Mouse (Mus musculus) left cerebral cortex, postnatal 10 days (tissue): Measurements from ENCODE around the gene Slc2a9. TPM values are rescaled to one million over a fixed set of nuclear protein-coding genes. Genes with fewer than 3 reads are reported as not detected.

ENCODE experiments used
- DNase-seq, 2 experiments: peaks; one replicate each; pipeline ENCODE4 v3.0.0; 2021 to 2022; ENCODE audit warnings: low spot score in 2 of 2, mixed read lengths in 1 of 2; ENCODE audit errors: extremely low spot score in 1 of 2
- intact Hi-C: fragments of 180-260 bp; cut with DNase I; formaldehyde crosslinking; loops from one replicate; pipeline ENCODE4 v1.15.1; 2025
- total RNA-seq, 2 experiments: library from RNA; stranded (reverse); gene quantifications; 2 replicates each; pipeline ENCODE4 v1.2.3; 2021

The Slc2a9 gene
- total RNA-seq, 2 experiments from 2014 or later: 1.1 to 1.2 TPM

GRCm38 (mm10) chr5:38427757-38428156 lies 75.2 kb downstream of the Slc2a9 start:
- intact Hi-C loops: no loop called here
- DNase-seq: no peak

DNA sequence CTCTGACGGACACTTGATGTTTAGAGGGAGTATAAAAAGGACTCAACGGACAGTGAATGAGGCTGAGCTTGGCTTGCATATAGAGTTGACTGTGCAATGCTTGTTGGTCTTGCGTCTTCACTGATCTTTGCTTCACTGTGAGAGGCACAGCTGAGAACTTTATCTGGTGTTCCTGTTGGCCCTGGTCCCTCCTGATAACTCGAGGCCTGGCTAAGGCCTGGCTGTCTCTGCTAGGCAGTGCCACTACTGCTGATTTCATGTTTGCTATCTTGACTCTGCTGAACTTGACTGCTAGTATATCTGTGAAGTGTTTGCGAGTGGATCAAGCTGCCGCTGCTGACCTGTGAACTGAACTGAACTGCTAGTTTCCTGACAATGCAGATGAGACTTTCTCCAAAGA lies 77.4 kb downstream of the Slc2a9 start:
- intact Hi-C loops: no loop called here
- DNase-seq: no peak

- intact Hi-C loops: no loop called here
- DNase-seq: no peak
These were observed 80.5 kb downstream of the Slc2a9 start for GRCm38 (mm10) chr5:38422426-38422825.

DNA sequence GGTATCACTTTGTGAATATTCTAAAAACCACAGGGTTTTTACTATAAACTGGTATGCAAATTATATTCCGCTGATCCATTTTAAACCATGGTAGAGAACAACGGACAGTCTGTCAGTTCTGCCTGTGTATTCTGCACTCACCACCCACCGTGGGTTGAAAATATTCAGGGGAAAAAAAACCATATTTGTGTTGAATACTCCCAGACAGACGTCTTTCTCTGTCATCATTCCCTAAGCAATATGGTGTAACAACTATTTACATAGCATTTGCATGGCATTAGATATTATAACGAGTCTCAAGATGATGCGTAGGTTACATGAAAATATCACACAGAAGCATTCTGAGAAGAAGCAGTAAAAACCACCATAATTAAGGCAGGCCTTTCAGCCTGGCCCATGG lies 84.1 kb downstream of the Slc2a9 start:
- no peak for DNase-seq
- intact Hi-C loops: no loop called here

DNA sequence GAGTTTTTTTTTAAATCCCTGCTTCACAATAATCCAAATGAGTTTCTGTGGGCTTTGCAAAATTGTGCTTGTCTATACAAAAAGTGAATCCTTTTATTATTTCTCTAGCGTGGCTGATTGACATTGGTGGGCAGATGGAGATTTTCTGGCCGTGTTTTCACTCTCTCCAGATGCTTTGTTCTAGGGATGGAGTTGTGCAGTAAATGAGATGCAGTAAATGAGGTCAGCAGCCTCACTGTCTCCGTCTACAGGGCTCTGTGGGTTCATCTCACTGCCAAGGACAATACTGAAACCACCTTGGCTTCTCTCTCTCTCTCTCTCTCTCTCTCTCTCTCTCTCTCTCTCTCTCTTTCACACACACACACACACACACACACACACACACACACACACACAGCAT lies 99.3 kb downstream of the Slc2a9 start:
- intact Hi-C loops: no loop called here
- no peak for DNase-seq

DNA sequence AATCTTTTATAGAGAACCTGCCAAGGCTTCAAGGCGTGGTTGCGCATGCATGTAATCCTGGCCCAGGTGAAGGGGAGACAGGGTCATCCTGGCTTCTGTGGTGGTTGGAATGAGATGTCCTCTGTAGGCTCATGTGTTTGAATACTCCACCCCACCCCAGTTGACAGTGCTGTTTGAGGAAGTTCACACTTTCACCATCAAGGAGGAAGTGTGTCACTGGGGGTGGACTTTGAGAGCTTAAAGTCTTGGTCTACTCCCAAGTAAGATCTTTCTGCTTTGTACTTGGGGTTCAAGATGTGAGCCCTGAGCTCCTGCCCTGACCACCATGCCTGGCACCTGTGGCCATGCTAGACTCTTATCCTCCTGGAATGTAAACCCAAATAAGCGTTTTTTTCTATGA lies 100.7 kb downstream of the Slc2a9 start:
- no peak for DNase-seq
- intact Hi-C loops: no loop called here

DNA sequence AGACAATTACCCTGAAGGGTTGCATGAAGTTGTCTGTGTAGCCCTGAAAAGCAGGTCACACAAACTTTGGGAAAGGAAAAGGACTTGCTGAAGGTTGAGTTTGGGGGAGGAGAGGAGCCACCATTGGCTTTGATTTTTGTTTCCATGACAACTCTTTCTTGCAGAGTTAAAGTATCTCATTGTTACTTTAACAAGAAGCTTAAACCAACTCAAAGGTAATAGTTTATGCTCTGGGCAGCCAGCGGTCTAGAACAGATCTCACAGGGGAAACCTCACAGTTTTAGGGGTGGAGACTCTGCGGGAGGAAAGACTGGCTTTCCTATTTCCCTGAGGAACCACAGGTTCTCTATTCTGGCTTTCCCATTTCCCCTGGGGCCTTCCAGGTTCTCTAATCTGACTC lies 114.1 kb downstream of the Slc2a9 start:
- intact Hi-C loops: no loop called here
- no peak for DNase-seq

- intact Hi-C loops: no loop called here
- DNase-seq: no peak
These were observed 114.5 kb downstream of the Slc2a9 start for GRCm38 (mm10) chr5:38388420-38388823.

- DNase-seq: no peak
- intact Hi-C loops: no loop called here
These were observed 123.0 kb downstream of the Slc2a9 start for GRCm38 (mm10) chr5:38379970-38380369.

GRCm38 (mm10) chr5:38372369-38372768 lies 130.6 kb downstream of the Slc2a9 start:
- DNase-seq: no peak
- intact Hi-C loops: no loop called here

- intact Hi-C loops: no loop called here
- no peak for DNase-seq
These were observed 131.6 kb downstream of the Slc2a9 start for GRCm38 (mm10) chr5:38371308-38371707.

- intact Hi-C loops: no loop called here
- DNase-seq: peak in 1 of 2 experiments; percentile 82
These were observed 136.1 kb downstream of the Slc2a9 start for GRCm38 (mm10) chr5:38366650-38367470.

GRCm38 (mm10) chr5:38365521-38365920 lies 137.4 kb downstream of the Slc2a9 start:
- DNase-seq: no peak
- intact Hi-C loops: no loop called here

- DNase-seq: no peak
- intact Hi-C loops: no loop called here
These were observed 138.5 kb downstream of the Slc2a9 start for GRCm38 (mm10) chr5:38364396-38364795.

DNA sequence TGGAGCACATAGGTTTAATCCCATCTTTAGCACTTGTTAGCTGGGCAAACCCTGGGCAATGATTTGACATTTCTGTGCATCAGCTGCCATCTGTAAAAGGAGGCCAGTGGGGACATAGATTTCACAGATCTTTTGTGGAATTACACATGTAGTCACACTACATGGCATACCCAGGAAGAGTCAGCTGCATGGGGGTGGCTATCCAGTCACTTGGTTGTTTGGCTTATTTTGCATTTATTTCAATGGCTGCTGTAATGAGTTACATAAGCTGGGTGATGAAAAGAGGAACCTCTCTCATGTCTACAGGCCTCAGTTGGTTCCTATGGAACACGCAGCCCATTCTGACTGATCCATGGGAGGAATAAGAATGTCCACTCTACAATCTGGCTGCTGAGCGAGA lies 143.2 kb downstream of the Slc2a9 start:
- intact Hi-C loops: no loop called here
- no peak for DNase-seq

DNA sequence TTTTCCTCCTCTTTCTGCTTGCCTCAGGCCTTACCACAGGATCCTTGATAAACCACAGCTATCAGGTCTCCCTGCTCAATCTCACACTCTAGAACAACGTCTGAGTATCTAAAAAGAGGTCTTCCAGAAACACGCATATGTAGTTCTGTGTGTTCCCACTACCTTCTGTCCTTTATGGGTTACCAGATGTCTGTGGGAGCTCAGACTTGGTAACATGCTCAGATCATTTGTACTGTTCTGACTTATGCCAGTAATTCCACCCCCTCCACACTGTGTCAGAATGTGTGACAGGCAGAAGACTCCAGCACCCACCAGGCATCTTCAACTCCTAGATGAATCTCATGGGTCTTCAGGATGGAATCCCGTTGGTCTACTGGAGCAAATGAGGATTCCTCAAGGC lies 146.0 kb downstream of the Slc2a9 start:
- DNase-seq: no peak
- intact Hi-C loops: no loop called here

- intact Hi-C loops: no loop called here
- no peak for DNase-seq
These were observed 152.5 kb downstream of the Slc2a9 start for GRCm38 (mm10) chr5:38350351-38350929.

DNA sequence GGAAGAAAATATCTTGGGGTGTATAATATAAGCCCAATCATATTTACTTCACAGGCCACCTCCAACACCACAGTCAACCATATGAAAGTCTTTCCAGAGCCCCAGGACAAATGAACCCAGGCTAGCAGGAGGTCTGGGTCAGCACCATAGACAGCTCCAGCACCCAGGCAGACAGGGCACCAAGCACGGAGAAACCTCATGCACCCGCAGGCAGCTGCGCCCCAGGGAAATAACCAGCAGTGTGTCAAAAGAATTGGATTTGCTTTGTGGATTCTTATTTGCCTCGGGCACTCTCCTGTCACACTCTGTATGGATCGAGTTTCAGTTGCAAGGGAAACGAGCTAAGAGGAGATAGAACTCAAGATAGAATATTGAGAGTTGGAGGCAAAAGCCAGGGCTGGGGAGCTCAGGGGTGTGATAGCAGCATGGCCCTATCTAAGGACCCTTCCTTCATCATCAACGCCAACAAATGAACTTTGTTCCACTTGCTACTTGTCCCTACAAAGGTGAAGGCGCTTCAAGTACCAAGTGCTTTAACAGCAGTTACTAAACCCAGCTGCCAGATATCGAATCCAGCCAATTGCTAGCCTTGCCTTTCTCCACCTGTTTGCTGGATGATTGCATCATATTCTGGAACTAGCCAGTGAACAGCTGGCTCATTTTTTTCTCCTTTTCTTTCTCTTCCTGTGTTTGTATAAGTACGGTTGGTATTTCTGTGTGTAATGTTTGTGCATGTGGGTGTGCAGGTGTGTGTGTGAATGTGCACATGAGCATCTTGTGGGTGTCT lies 156.1 kb downstream of the Slc2a9 start:
- no peak for DNase-seq
- intact Hi-C loops: no loop called here

- no peak for DNase-seq
- intact Hi-C loops: no loop called here
These were observed 159.8 kb downstream of the Slc2a9 start for GRCm38 (mm10) chr5:38343101-38343500.

GRCm38 (mm10) chr5:38334582-38334981 lies 168.4 kb downstream of the Slc2a9 start:
- DNase-seq: no peak
- intact Hi-C loops: no loop called here
